Mouse (Mus musculus) embryonic fibroblast, embryonic 13.5 days (primary cell): ENCODE measurements around the gene Ehmt1.

ENCODE experiments used
- CTCF ChIP-seq: IDR thresholded peaks from 2 replicates; pipeline ENCODE4 v1.5.1; 2011; ENCODE audit warnings: mild to moderate bottlenecking, control low read depth, low read length, moderate library complexity, borderline replicate concordance; ENCODE audit not compliant: insufficient read depth
- POLR2A ChIP-seq: IDR thresholded peaks from 2 replicates; pipeline ENCODE4 v1.6.1; 2011; ENCODE audit warnings: low read depth, mild to moderate bottlenecking, control low read depth, low read length, moderate library complexity

GRCm38 (mm10) chr2:24762446-24762960 lies 156.9 kb downstream of the Ehmt1 start:
- TF ChIP-seq POLR2A, result no peak
- no peak for TF ChIP-seq CTCF
